Mouse (Mus musculus) layer of hippocampus, adult 18-20 months (tissue): ENCODE measurements around the gene Gpr161. TPM values are rescaled to one million over a fixed set of nuclear protein-coding genes. Genes with fewer than 3 reads are reported as not detected.
"Not testable (repeated sequence)": the region's sequence is repeated elsewhere in the genome, so short reads cannot be mapped to it uniquely, and the experiment has no call there.

Experiments
- DNase-seq, 2 experiments: peaks; one replicate each; pipeline ENCODE4 v3.0.0; 2022; ENCODE audit warnings: low spot score in 2 of 2
- total RNA-seq, 2 experiments: library from RNA; stranded (reverse); gene quantifications; 2 replicates each; pipeline ENCODE4 v1.2.3; 2021

The Gpr161 gene
- total RNA-seq, 2 experiments from 2014 or later: 75.9 to 82.9 TPM

DNA sequence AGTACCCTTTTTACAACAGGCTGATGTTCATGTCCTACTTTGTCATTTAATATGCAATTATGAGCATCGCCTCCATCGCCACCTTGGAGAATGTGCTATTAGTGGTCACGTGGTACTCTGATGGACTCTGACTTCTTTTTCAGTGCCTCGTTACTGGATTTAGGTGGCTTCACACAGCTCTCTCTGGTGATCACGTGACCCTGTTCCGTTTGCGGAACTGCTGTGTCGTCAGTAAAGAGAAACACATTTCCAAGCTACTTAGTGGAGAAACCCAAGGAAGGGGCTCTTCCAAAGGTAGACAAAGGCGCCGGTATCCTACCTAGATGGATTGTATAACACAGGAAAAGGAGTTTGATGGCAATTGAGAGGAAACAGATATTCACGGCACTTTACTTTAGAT, 12.6 kb downstream of the Gpr161 start:
- DNase-seq: no peak

GRCm38 (mm10) chr1:165316361-165316760, 20.8 kb downstream of the Gpr161 start:
- no peak for DNase-seq

DNA sequence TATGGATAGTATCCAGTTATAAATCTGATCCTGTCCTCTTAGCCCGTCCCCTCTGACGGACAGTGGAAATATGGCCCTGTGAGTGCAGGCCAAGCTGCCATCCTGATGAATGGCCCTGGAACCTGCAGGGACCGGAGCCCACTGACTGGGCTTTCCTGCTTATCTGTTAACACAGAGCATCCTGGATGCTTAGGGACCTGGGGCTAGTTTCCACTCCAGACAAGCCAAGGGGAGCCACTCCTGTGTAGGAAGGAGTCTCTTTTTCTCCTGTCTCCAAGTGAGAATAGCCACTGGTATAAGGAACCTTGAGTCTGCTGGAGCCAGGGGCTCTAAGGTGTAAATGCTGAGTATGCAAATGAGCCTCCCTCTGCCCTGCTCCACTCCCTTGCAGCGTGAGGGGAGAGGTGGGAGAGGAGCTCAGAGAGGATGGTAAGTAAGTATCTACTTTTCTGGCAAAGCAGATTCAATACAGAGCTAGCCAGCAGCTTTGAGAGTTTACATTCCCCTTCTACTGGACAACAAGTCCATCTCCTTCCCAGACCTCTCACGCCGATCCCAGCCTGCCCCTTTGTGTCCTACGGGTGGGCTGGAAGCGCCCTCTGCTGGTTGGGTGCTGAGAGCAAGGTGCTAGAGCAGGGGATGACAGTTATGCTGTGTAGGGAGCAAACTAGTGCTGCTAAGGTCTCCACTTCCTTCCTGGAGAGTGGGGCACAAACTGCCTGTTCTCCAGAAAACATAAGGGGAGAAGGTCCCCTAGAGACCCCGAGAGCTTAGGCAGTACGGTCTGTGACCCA, 24.7 kb downstream of the Gpr161 start:
- DNase-seq: peak; percentile 62 to 79

DNA sequence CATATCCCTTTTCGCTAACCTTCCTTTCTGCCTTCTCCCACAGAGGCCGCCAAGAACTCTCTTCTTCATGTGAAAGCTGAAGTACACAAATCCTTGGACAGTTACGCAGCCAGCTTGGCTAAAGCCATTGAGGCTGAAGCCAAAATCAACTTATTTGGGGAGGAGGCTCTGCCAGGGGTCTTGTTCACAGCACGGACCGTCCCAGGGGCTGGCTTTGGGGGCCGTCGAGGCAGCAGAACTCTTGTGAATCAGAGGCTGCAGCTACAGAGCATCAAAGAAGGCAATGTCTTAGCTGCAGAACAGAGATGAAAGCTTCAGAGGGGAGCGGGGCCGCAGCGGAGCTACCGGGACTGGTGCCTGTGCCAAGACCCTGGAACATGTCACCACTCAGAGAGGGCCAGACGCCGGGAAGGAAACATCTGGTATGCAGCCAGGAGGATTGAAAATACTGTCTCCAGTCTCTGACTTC, 25.8 kb downstream of the Gpr161 start:
- DNase-seq: no peak

- no peak for DNase-seq
These were observed 26.3 kb downstream of the Gpr161 start for GRCm38 (mm10) chr1:165321891-165322290.

DNA sequence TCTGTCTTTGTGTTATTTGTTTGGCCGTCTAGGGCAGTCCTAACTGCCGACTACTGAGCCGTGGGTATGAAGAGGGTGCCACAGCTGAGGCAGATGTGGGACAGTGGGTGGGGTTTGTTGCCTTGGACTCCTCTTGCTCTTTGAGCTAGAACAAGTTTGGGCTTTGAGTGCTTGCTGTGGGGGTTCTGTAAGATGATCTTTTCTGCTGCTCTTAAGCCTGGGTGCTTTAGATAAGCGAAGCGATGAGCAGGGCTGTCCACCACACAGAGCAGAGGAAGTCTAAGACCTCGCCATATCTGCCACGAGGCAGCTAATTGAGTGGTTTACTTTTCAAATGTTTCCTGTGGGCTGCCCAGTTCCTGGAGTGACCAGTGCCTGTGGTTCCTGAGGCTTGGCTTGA, 27.3 kb downstream of the Gpr161 start:
- no peak for DNase-seq

DNA sequence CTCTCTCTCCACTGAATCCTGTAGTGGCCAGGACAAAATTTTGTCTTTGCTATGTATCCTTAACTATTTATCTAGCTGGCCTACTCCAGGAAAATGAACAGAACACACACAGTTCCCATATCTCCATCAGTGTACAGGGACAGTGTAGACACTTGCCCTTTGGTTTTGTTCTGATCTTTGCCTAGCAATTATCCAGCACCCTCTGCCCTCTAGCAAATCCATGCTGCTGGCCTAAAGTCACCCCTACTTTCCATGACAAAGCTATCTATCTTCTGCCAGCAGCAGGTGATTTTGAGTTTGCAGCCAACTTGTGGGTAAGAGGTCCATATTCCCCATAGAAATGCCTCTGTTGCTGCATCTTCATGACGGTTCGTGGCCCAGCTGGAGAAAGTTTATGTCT, 31.8 kb downstream of the Gpr161 start:
- no peak for DNase-seq

DNA sequence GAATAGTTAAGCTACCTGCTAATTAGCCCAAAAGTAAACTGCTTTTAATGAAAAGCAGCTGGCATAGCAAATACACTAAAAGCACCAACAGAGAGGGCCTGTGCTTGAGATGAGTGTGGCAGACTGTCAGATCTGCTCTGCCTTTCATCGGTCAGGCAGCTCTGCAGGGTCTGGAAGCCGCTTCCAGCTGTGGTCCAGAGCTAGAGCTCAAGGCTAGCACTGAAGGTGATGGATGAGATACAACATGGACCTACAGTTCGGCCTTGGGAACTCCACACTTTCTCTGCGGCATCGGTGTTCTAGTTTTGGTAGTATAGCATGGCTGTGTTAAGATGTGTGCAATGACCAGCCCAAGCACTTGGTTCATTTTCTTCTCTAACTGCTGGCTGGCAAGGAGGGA, 32.2 kb downstream of the Gpr161 start:
- DNase-seq: no peak

GRCm38 (mm10) chr1:165328384-165329289, 33.0 kb downstream of the Gpr161 start:
- DNase-seq: not testable (repeated sequence)

DNA sequence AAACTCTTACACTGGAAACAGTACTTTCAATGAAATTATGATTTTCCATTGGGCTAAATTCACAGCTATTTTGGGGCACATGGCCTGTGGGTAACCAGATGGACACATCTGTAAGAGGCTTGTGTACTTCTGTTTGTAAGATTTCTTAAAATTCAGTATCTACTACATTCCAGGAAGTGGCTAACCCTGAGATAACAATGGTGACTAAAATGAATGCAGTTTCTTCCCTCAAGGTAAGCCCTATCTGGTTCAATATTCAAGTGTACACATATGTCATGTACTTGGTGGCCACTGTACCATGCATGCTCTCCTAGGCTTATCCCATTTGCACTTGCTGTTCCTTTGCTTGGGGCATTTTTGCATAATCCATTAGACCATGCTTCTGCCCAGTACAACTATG, 35.3 kb downstream of the Gpr161 start:
- DNase-seq: no peak

DNA sequence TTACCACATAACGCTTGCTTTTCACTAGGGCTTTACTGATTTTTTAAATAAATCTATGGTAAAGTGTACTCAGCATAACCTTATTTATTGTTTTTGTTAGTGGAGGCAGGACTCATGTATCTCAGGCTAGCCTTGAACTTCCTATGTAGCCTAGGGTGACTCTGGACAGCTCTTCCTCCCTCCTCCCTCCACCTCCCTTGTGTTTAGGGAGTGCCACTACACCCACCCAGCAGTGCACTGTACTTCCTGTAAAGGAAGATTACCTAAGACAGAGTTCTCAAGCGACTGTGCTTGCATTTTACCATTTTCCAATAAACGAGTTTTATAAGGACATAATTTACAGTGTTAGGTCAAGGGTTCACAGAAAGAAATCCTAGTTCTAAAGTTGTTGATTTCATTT, 37.2 kb downstream of the Gpr161 start:
- DNase-seq: no peak

GRCm38 (mm10) chr1:165342126-165342525, 46.5 kb downstream of the Gpr161 start:
- DNase-seq: peak in 1 of 2 experiments; percentile 72

DNA sequence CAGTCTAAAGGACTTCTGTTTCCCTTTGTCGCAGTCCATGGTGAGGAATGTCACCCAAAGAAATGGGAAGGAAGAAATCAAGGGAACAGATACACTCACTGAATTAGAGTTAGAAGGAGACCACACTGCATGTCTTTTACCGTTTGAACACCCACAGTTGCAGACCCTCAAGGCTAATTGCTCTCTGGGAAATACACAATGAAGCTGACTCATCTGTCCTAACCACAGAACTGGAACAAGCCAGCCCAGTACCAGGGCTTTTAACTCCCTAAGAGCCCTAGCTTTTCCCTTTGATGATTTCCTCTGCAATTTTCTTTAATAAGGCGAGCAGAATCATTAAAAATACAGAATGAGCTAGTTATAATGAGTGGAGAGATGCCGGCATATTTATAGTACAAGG, 48.9 kb downstream of the Gpr161 start:
- no peak for DNase-seq

DNA sequence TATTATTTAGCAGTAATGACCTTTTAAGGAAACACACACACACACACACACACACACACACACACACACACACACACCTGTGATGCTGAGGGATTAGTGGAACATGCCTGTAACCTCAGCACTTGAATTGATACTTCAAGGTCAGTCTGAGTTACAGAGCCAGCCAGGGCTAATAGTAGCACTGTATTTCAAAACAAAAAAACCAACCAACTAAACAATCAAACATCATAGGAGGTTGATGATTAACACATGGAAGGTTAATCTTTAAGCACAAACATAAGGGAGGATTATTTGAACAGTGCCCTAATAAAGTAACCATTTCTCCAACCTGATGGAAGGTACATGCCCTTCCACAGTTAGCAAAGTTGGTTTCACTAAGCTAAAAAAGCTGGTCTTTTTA, 53.0 kb downstream of the Gpr161 start:
- DNase-seq: no peak

DNA sequence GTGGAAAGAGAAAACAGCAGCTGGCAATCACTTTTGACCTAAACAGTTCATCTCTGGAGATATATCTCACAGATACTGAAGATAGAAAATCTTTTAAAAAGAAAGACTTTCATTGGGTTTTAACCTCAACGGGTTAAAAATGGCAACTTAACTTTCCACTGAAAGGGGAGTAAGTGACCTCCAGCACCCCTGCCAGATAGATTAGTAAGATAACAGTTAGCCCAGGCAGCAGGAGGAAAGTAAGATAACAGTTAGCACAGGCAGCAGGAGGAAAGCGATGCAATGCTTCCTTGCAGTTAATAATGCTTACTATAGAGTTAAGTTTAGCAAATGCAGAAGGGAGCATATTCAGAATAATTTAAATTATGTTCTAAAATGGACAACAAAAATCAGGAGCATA, 60.8 kb downstream of the Gpr161 start:
- DNase-seq: no peak

DNA sequence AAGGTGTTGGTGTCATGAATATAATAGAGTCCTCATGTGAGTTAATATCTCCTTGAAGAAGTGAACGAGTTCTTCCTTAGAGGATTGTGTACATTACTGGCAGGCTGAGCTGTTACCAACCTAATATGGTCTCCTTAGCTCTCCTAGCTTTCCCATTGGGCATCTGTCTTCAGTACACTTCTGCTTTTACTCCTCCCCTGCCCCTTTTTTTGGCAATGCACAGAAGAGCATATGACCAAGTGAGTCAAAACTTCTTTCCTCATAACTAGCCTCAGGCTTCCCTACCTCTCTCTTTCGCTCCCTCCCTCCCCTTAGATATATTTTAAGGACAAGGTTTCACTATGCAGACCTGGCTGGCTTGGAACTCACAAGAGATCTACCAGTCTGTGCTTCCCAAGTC, 67.7 kb downstream of the Gpr161 start:
- no peak for DNase-seq

- no peak for DNase-seq
These were observed 69.5 kb downstream of the Gpr161 start for GRCm38 (mm10) chr1:165365057-165365456.

DNA sequence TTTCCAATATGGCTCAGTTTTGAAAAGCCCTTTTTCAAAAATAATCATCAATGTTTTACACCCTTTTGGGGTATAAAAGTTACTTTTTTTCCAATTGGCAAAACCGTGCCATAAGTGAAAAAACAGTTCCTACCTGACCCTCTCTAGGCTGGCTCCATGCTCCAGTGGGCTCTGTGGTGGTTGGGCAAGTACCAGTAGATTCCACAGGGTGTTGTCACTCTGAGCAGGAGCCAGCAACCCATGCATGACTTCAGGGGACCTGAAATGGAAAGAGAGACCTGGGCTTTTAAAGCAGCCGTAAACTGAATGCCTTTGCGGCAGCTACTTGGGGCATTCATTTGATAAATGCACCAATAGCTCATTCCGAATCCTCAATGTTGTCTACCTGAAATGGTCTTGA, 75.4 kb downstream of the Gpr161 start:
- DNase-seq: no peak

GRCm38 (mm10) chr1:165373839-165374238, 78.2 kb downstream of the Gpr161 start:
- DNase-seq: no peak
